Mouse (Mus musculus) lung, postnatal 36 days (tissue): ENCODE measurements around the gene Arpc5l.
"Not testable (repeated sequence)": the region's sequence is repeated elsewhere in the genome, so short reads cannot be mapped to it uniquely, and the experiment has no call there.

ENCODE experiments used
- DNase-seq: peaks from one replicate; pipeline ENCODE4 v3.0.0; 2022; ENCODE audit warnings: mixed read lengths

Arpc5l gene

GRCm38 (mm10) chr2:39000587-39000919, 4.6 kb upstream of the Arpc5l start:
- no peak for DNase-seq

- no peak for DNase-seq
Observed at GRCm38 (mm10) chr2:39001866-39002265, 3.3 kb upstream of the Arpc5l start.

- DNase-seq, result no peak
Observed at GRCm38 (mm10) chr2:39003106-39003505, 2.0 kb upstream of the Arpc5l start.

- no peak for DNase-seq
Observed at GRCm38 (mm10) chr2:39003512-39003911, 1.6 kb upstream of the Arpc5l start.

GRCm38 (mm10) chr2:39004372-39004771, 776 bp upstream of the Arpc5l start:
- DNase-seq, result no peak

- peak; percentile 76 for DNase-seq
Observed at GRCm38 (mm10) chr2:39005574-39006079, 479 bp downstream of the Arpc5l start, which contains the start of gene Rpl35. Gene Rpl35, minus strand, starts transcription at chr2:39005624.

- no peak for DNase-seq
Observed at GRCm38 (mm10) chr2:39006149-39006730, 1.1 kb downstream of the Arpc5l start.

- DNase-seq, result peak; percentile 95
Observed at GRCm38 (mm10) chr2:39007865-39008264, 2.7 kb downstream of the Arpc5l start.

GRCm38 (mm10) chr2:39008350-39008851, 3.3 kb downstream of the Arpc5l start:
- peak; percentile 32 for DNase-seq

- DNase-seq, result peak; percentile 76
Observed at GRCm38 (mm10) chr2:39008954-39009365, 3.8 kb downstream of the Arpc5l start.

- DNase-seq, result not testable (repeated sequence)
Observed at GRCm38 (mm10) chr2:39010144-39010543, 5.0 kb downstream of the Arpc5l start.

- DNase-seq, result peak; percentile 24
Observed at GRCm38 (mm10) chr2:39011264-39011663, 6.1 kb downstream of the Arpc5l start.

- no peak for DNase-seq
Observed at GRCm38 (mm10) chr2:39011971-39012370, 6.8 kb downstream of the Arpc5l start.

GRCm38 (mm10) chr2:39012768-39013279, 7.7 kb downstream of the Arpc5l start:
- DNase-seq, result no peak

- DNase-seq, result no peak
Observed at GRCm38 (mm10) chr2:39016581-39016980, 11.4 kb downstream of the Arpc5l start.

- no peak for DNase-seq
Observed at GRCm38 (mm10) chr2:39020004-39020403, 14.9 kb downstream of the Arpc5l start.

- no peak for DNase-seq
Observed at GRCm38 (mm10) chr2:39031611-39032010, 26.5 kb downstream of the Arpc5l start.

- no peak for DNase-seq
Observed at GRCm38 (mm10) chr2:39040215-39040614, 35.1 kb downstream of the Arpc5l start.

GRCm38 (mm10) chr2:39048515-39048914, 43.4 kb downstream of the Arpc5l start:
- no peak for DNase-seq

- no peak for DNase-seq
Observed at GRCm38 (mm10) chr2:39064687-39065399, 59.7 kb downstream of the Arpc5l start.
